Mouse (Mus musculus): ENCODE data around the gene Tnfsfm13.

Tnfsfm13 gene

GRCm38 (mm10) chr11:69681314-69682208 is 14.3 kb downstream of the Tnfsfm13 start, which contains the start of gene Senp3:
TSS of gene Senp3 (minus strand) at chr11:69682084.
- peak; percentile 91 to 96 for DNase-seq (ENCODE audit: low spot score in 2 of 2)

- no peak for DNase-seq (ENCODE audit: low spot score in 2 of 2)
Observed at GRCm38 (mm10) chr11:69680136-69680855, 15.6 kb downstream of the Tnfsfm13 start.

DNA sequence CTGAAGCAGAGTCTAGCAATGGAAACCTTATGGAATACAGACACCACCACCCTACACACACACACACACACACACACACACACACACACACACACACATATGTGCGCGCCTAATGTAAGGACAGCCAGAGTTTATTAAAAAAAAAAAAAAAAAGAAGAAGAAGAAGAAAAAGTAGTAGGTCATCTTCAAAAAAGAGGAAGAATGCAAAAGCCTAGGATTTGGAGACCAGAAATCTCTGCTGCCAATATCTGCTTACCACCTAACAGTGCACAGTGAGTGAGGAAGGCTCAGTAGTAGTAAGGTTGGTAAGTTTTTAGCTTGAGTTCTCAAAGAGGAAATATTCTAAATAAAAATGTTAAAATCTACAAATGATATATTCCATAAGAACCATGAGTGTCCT is 16.8 kb downstream of the Tnfsfm13 start:
- DNase-seq (ENCODE audit: low spot score in 2 of 2), result no peak

DNA sequence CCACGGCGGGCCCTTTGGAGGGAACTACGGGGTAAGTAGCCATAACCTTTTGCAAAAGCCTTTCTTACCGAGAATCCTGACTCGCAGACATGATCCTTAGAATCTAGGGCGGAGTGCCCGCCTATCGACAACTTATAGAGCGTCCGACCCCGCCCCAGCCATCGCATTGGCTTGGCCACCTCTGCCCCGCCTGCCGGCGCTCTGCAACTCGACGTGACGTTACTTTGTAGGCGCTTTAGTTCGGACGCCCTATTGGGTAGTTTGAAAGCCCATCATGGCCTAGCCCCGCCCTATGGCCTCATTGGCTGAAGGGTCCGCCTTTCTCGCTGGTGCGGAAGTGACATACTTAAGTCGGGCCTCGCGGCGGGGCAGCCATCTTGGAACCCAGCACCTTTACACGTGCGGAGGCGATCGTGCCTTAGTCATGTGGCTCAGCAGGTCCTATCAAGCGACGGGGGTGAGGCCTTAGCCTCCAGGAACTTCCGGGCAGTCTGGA is 23.6 kb downstream of the Tnfsfm13 start, which contains the start of gene Eif4a1:
Gene Eif4a1, minus strand, starts transcription at position 213 of the 496 bp plus-strand sequence.
- peak; percentile 100 for DNase-seq (ENCODE audit: low spot score in 2 of 2)

DNA sequence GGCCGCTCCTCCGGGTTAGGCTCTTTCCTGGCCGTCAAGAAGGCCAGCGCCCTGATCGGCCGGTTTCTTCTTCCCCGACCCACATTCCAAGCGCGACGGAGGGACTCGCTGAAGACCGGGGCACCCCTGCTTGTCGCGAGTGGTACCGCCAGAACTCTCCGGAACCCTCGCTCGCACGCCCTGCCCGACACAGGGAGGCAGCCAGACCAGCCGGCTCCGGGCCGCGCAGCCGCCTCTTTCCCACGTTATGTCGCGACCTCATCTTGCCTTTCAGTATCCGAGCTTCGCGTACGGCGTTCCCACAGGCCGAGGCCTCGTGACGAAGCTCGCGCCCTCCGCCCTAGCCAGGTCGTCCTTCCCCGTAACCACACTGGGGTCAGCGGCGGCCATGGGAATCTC is 24.2 kb downstream of the Tnfsfm13 start:
- DNase-seq (ENCODE audit: low spot score in 2 of 2), result no peak

GRCm38 (mm10) chr11:69670786-69671725 is 24.8 kb downstream of the Tnfsfm13 start:
- DNase-seq (ENCODE audit: low spot score in 2 of 2), result peak; percentile 84 to 93

DNA sequence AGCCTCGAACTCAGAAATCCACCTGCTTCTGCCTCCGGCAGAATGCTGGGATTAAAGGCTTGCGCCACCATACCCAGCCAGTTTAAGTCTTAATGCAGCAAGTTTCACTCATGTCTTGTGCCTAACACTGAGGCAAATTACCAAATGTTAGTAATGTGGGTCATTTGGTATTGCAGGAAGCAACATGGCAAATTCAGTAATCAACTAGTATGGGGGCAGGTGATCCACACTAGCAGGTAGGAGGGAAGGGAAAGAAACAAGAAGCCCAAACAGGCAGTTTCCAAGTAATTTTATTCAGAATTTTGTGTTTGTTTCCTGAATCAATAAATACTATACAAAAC is 29.3 kb downstream of the Tnfsfm13 start:
- no peak for DNase-seq (ENCODE audit: low spot score in 2 of 2)

- DNase-seq (ENCODE audit: low spot score in 2 of 2), result no peak
Observed at GRCm38 (mm10) chr11:69665961-69666664, 29.8 kb downstream of the Tnfsfm13 start, which contains the start of gene Cd68. TSS of gene Cd68 (minus strand) at chr11:69666153.

DNA sequence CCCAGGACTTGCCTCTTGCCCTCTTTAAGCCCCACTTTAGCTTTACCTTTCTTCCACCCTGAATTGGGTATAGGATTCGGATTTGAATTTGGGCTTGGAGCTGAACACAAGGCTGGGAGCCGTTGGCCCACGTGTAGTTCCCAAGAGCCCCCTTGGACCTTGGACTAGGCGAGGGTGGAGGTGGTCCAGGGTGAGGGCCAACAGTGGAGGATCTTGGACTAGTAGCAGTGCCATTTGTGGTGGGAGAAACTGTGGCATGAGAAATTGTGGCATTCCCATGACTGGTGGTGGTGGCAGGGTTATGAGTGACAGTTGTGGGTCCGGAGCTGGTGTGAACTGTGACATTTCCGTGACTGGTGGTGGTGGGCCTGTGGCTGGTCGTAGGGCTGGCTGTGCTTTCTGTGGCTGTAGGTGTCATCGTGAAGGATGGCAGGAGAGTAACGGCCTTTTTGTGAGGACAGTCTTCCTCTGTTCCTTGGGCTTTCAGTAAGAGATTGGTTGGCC is 30.4 kb downstream of the Tnfsfm13 start:
- no peak for DNase-seq (ENCODE audit: low spot score in 2 of 2)

DNA sequence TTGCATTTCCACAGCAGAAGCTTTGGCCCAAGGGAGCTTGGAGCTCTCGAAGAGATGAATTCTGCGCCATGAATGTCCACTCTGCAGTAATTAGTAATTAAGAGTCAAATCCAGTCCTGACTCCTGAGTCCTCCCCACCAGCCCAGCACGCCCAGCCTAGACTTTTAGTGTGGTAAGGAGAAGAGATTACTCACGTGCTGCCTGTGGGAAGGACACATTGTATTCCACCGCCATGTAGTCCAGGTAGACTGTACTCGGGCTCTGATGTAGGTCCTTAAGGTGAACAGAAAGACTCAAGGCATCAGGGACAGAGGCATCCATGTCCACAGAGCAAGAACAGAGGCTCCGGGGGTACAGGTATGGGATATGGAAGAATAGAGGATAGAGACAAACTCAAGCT is 31.1 kb downstream of the Tnfsfm13 start:
- DNase-seq (ENCODE audit: low spot score in 2 of 2), result no peak

DNA sequence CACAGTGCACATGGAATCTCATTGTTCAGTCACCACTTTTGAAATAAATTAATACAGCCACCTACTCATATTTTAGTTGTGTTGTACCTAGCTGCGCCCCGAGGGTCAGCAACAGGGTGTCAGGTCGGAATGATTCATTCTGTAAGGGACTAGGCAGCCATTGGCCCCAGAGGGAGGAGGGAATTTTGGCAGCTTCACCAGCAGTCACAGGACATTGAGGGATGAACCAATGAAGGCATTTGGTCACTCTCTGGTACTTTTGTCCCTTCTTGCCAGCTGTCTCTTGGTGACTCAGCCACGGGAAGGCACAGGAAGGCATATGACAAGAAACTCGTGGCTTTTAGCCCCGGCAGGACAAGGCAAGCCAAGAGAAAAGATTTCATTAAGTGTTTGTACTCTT is 32.1 kb downstream of the Tnfsfm13 start:
- DNase-seq (ENCODE audit: low spot score in 2 of 2), result no peak

DNA sequence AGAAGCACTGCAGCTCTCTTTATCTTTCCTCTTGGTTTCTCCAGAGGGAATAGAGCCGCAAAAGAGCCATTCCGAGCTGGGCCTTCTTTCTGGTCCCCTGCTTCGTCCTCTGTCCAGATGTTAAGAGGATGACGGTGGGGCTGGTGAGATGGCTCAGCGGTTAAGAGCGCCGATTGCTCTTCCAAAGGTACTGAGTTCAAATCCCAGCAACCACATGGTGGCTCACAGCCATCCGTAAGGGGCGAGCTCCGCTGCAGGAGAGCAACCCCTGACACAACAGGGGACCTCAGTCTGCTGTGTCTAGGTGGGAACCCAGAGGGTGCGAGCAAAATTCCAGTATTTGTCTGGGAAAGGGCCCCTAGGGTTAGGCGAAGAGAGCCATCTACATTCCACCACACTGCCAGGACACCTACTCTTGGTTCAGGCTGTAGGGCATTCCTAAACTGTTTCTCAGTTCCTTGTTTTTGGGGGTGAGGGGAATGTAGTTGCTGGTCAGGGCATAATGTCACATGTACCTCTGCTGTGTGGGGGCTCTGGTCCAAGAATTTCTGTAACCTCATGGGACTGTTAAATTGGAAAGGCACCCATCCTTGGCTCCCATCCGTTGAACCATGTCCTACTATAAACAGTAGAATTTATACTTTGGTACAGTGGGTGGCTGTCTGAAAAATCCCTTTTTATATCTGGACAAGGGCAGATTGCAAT is 32.8 kb downstream of the Tnfsfm13 start:
- DNase-seq (ENCODE audit: low spot score in 2 of 2), result no peak

- DNase-seq (ENCODE audit: low spot score in 2 of 2), result peak; percentile 89 to 93
Observed at GRCm38 (mm10) chr11:69662213-69662966, 33.5 kb downstream of the Tnfsfm13 start, which contains the start of gene Mpdu1. TSS of gene Mpdu1 (minus strand) at chr11:69662642.

DNA sequence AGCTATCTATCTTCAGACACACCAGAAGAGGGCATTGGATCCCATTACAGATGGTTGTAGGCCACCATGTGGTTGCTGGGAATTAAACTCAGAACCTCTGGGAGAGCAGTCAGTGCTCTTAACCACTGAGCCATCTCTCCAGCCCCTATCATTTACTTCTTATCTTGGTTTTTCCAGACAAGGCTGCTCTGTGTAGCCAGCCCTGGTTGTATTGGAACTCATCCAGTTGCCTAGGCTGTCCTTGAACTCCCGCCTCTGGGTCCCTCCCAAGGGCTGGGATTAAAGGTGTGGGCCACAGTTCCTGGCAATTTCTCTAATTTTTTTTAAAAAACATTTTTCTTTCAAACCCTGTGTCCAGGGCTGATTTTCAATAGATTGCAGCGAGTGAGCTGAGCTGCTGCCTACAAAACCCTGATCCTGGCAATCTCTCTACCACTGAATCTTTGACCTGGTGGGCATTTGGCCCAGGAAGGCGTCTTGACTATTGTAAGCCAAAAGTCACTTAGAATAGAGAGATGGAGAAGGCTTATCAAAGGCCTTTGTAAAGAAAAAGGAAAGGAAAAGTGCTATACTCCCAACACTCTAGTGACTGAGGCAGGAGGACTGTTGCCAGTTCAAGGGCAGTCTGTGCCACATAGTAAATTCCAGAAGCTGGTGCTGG is 34.5 kb downstream of the Tnfsfm13 start:
- DNase-seq (ENCODE audit: low spot score in 2 of 2), result no peak

DNA sequence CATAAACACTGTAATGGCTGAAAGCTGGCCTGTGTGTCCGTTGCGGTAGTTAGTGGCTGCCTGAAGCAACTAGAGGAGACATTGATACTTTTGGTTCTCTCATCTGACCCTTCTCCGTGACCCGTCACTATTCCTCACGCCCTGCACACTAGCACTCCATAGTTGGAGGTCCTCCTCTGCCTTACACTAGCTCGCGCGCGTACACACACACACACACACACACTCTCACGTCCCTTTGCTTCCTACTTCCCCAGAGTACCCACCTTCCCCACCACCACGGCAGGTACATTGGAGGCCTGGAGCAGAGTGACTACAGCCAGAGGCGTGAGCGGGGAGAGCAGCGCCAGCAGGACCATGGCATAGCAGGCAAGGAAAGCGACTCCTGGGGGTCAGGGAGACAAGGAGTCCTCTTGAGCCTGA is 38.4 kb downstream of the Tnfsfm13 start:
- DNase-seq (ENCODE audit: low spot score in 2 of 2), result no peak

DNA sequence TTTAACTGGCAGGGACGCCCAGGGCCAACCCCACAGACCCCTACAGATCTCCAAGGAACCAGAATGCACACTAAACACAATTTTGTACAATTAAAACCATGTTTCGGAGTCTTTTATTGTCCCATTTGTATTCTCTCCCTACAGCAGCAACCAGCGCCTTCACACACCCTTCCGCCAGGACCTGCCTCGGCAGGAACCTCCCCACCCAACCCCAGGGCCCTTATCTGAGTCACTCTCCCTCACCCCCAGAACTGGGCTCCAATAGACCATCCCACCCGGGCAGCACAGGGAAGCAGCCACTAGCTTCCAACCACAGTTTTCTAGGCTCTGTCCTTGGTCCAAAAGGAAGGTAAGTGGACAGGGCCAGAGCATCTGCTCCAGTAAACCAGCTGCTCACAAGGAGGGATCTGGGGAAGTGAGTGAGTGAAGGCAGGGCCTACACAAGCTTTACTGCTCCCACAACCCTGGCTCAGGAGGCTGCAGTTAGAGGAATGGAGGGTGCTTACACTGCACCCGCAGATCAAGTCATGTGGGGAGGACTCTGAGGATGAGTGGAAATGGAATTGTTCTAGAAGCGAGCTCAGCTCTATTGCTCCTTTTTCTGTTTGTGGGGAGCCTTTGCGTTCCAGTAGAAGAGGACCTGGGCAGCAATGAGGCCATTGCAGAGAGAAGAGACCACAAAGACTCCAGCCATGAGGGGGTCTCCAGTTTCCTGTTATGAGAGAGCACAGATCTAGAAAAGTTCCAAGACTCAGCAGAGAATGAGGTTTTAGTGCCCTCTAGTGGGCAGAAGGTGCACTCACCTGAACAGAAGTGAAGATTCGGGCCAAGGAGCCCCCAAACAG is 39.1 kb downstream of the Tnfsfm13 start:
- peak in 1 of 2 experiments; percentile 62 for DNase-seq (ENCODE audit: low spot score in 2 of 2)

DNA sequence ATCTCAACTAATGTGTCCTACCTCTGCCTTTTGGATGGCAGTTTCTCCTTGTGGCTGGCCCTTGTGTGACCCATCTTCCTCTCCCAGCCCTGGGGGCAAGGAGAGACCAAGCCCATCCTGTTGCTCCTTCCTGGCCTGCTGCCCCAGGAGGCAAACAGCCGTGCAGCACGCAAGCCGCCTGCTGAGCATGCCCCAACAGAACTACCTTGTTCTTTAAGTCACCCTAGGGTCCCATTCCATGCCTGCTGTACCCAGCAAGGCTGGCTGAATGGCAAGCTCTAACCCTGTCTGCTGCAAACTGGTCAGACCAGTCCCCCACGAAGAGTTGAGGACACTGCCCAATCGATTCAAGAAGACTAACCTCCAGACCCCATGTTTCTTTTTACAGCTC is 39.8 kb downstream of the Tnfsfm13 start:
- peak; percentile 56 to 67 for DNase-seq (ENCODE audit: low spot score in 2 of 2)
